Mouse (Mus musculus) erythroblast, embryonic 14.5 days (primary cell): Measurements from ENCODE around the gene Zfp160. TPM values are rescaled to one million over a fixed set of nuclear protein-coding genes. Genes with fewer than 3 reads are reported as not detected.
"Not testable (repeated sequence)": the region's sequence is repeated elsewhere in the genome, so short reads cannot be mapped to it uniquely, and the experiment has no call there.

Source experiments
- H3K27me3 ChIP-seq: 2 replicates; pipeline ENCODE4 v1.6.1; 2012; ENCODE audit warnings: inconsistent platforms; ENCODE audit not compliant: control insufficient read depth
- H3K36me3 ChIP-seq: 2 replicates; pipeline ENCODE4 v1.6.1; 2012; ENCODE audit warnings: mild to moderate bottlenecking, inconsistent platforms; ENCODE audit not compliant: control insufficient read depth
- H3K4me1 ChIP-seq: 2 replicates; pipeline ENCODE4 v1.6.1; 2012; ENCODE audit warnings: inconsistent platforms; ENCODE audit not compliant: control insufficient read depth
- H3K4me3 ChIP-seq: replicated peaks from 2 replicates; pipeline ENCODE3; 2012; ENCODE audit warnings: moderate library complexity, mild to moderate bottlenecking, inconsistent platforms
- H3K9me3 ChIP-seq: 2 replicates; pipeline ENCODE4 v1.6.1; 2012; ENCODE audit warnings: low read length, inconsistent platforms, mixed read lengths; ENCODE audit not compliant: control insufficient read depth
- GATA1 ChIP-seq: IDR thresholded peaks from 2 replicates; pipeline ENCODE4 v1.6.1; 2012; ENCODE audit warnings: low read length, inconsistent platforms, mixed read lengths
- TAL1 ChIP-seq: IDR thresholded peaks from 3 replicates; pipeline ENCODE4 v1.6.1; 2012; ENCODE audit warnings: low read length, inconsistent platforms, mixed read lengths
- polyA plus RNA-seq: library from polyadenylated mRNA; stranded (reverse); fragments of >175 nt; gene quantifications from 2 replicates; pipeline ENCODE4 v1.2.3, GENCODE M21; 2012

Gene Zfp160
- polyA plus RNA-seq, 1 experiment, result 0.06 TPM

GRCm38 (mm10) chr17:21050901-21051300 is 42.2 kb downstream of the Zfp160 start:
- no peaks in the 10 kb centered on the region for H3K36me3 ChIP-seq
- peaks cover 2% of the 10 kb centered on the region for H3K4me1 ChIP-seq
- H3K9me3 ChIP-seq, result peaks cover 6% of the 10 kb centered on the region; the same call in 1 of the 2 replicates
- H3K27me3 ChIP-seq, result no peaks in the 10 kb centered on the region
- TF ChIP-seq TAL1 (no peak), GATA1 (no peak)
- no peak overlapping the region for H3K4me3 ChIP-seq

DNA sequence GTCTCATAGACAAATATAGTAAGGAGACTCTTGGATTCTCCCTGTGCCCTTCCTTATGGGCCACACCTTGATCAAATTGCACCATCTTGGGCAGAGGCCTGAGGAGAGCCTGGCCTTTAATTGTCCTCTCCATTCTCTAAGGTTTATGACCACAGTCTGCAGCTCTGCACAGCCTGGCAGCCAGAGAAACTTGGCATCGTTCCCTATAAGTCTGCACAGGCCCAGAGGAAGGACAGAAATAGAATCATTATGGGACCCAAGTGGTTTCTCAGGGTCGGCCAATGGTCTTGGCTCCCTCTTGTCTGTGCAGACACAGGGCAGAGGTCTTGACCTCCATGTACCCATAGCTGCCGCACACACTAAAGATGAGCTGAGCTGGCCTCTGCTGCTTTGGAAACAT is 42.6 kb downstream of the Zfp160 start:
- not testable (repeated sequence) for H3K4me3 ChIP-seq, H3K36me3 ChIP-seq, H3K4me1 ChIP-seq, H3K27me3 ChIP-seq, H3K9me3 ChIP-seq

- not testable (repeated sequence) for H3K36me3 ChIP-seq, H3K4me3 ChIP-seq, H3K4me1 ChIP-seq, H3K9me3 ChIP-seq, H3K27me3 ChIP-seq
These were observed 43.2 kb downstream of the Zfp160 start for GRCm38 (mm10) chr17:21051919-21052318.

GRCm38 (mm10) chr17:21053267-21053666 is 44.6 kb downstream of the Zfp160 start:
- Histone ChIP-seq H3K4me3 (no peak overlapping the region), H3K36me3 (no peaks in the 10 kb centered on the region), H3K9me3 (no peaks in the 10 kb centered on the region), H3K4me1 (no peaks in the 10 kb centered on the region), H3K27me3 (no peaks in the 10 kb centered on the region)
- TF ChIP-seq GATA1 (no peak), TAL1 (no peak)

GRCm38 (mm10) chr17:21055111-21055510 is 46.4 kb downstream of the Zfp160 start:
- not testable (repeated sequence) for H3K4me1 ChIP-seq, H3K4me3 ChIP-seq, H3K27me3 ChIP-seq, H3K36me3 ChIP-seq, H3K9me3 ChIP-seq

GRCm38 (mm10) chr17:21065501-21065900 is 56.8 kb downstream of the Zfp160 start:
- H3K9me3 ChIP-seq, result no peaks in the 10 kb centered on the region
- no peaks in the 10 kb centered on the region for H3K36me3 ChIP-seq
- H3K27me3 ChIP-seq, result no peaks in the 10 kb centered on the region
- H3K4me3 ChIP-seq, result no peak overlapping the region
- no peaks in the 10 kb centered on the region for H3K4me1 ChIP-seq
- no peak for TF ChIP-seq TAL1
- no peak for TF ChIP-seq GATA1

GRCm38 (mm10) chr17:21067036-21067435 is 58.3 kb downstream of the Zfp160 start:
- no peaks in the 10 kb centered on the region for H3K27me3 ChIP-seq
- no peaks in the 10 kb centered on the region for H3K4me1 ChIP-seq
- TF ChIP-seq TAL1, result no peak
- no peak for TF ChIP-seq GATA1
- no peaks in the 10 kb centered on the region for H3K9me3 ChIP-seq
- no peak overlapping the region for H3K4me3 ChIP-seq
- no peaks in the 10 kb centered on the region for H3K36me3 ChIP-seq

- not testable (repeated sequence) for H3K4me1 ChIP-seq, H3K36me3 ChIP-seq, H3K27me3 ChIP-seq, H3K4me3 ChIP-seq, H3K9me3 ChIP-seq
These were observed 60.7 kb downstream of the Zfp160 start for GRCm38 (mm10) chr17:21069443-21069842.

DNA sequence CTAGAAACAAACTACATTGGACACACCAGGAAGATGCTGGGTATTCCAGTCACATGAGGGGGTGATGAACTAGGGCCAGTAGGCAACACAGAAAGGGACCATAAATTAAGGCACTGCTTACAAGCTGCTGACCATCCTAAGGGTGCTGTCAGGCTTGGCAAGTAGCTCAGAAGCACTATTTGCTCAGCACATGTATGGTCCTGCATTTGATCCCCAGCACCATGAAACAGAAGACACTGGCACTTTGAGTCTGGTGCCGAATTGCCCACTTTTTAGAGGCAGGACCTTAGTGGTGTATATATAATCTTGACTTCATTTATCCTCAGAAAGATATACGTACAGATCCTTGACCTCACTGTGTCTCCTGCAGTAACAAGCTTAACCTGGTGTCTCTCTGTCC is 62.3 kb downstream of the Zfp160 start:
- H3K27me3 ChIP-seq, H3K4me3 ChIP-seq, H3K4me1 ChIP-seq, H3K36me3 ChIP-seq, H3K9me3 ChIP-seq: not testable (repeated sequence)

Other genes starting within 250 kb of the Zfp160 start
- not detected in 2 replicates for gene Vmn1r228, start 222.7 kb upstream of the Zfp160 start, polyA plus RNA-seq
- gene Vmn1r229, start 197.3 kb upstream of the Zfp160 start, polyA plus RNA-seq, result not detected in 2 replicates
- gene Vmn1r230, start 168.5 kb upstream of the Zfp160 start, polyA plus RNA-seq, result not detected in 2 replicates
- not detected in 2 replicates for gene Vmn1r231, start 103.8 kb upstream of the Zfp160 start, polyA plus RNA-seq
- not detected in 2 replicates for gene Vmn1r232, start 89.2 kb upstream of the Zfp160 start, polyA plus RNA-seq
- gene Ppp2r1a, start 63.6 kb upstream of the Zfp160 start, polyA plus RNA-seq, result 5.5 and 12.8 TPM in 2 replicates
- not detected in 2 replicates for gene Vmn1r233, start 12.4 kb upstream of the Zfp160 start, polyA plus RNA-seq
- 0.01 TPM in 2 replicates for gene Vmn1r234, start 217.2 kb downstream of the Zfp160 start, polyA plus RNA-seq
- gene Vmn1r235, start 247.5 kb downstream of the Zfp160 start, polyA plus RNA-seq, result 0.04 TPM in 1 of 2 replicates, not detected in the other